Mouse (Mus musculus) embryonic fibroblast, embryonic 13.5 days (primary cell): ENCODE results near the gene Cdk19.

Experiments used
- CTCF ChIP-seq: IDR thresholded peaks from 2 replicates; pipeline ENCODE4 v1.5.1; 2011; ENCODE audit warnings: mild to moderate bottlenecking, control low read depth, low read length, moderate library complexity, borderline replicate concordance; ENCODE audit not compliant: insufficient read depth
- POLR2A ChIP-seq: IDR thresholded peaks from 2 replicates; pipeline ENCODE4 v1.6.1; 2011; ENCODE audit warnings: low read depth, mild to moderate bottlenecking, control low read depth, low read length, moderate library complexity

- no peak for TF ChIP-seq POLR2A
- TF ChIP-seq CTCF: no peak
Measured at GRCm38 (mm10) chr10:40309884-40310635, 29.3 kb upstream of the Cdk19 start.
